In genomic region chr19:44740300-44740699, GRCm38 (mm10) we compare ENCODE assay signal across 13 mouse cellular contexts. TPM values are rescaled to one million over a fixed set of nuclear protein-coding genes. Genes with fewer than 3 reads are reported as not detected.
DNase-seq lines count a peak whose midpoint lies in the region; ATAC-seq and TF ChIP-seq lines count a peak whose summit lies in the region.
"Had no signal": no experiment of that assay in that cellular context is flagged by ENCODE, and none has a peak within 500 bp of the region (broad histone marks: within the 10 kb centered on the region; RNA-seq: fewer than 3 reads in every experiment).

No protein-coding gene starts in this region.

- H3K4me1 ChIP-seq in intestine, postnatal 0 days (replicated peaks; ENCODE audit: control insufficient read depth, insufficient read depth, low read length): no peaks in the 10 kb centered on the region
- H3K4me1 ChIP-seq in intestine, embryonic 16.5 days (ENCODE audit: control insufficient read depth, insufficient read depth, low read length): peaks cover 8% of the 10 kb centered on the region
- peaks cover 43% of the 10 kb centered on the region for H3K4me1 ChIP-seq in hindbrain, embryonic 10.5 days (replicated peaks)
- H3K4me1 ChIP-seq: liver, embryonic 13.5 days had no signal

- 0 out of 2 replicates have a peak overlapping the region, but pooled peaks have one; percentile 5 for H3K4me3 ChIP-seq in intestine, postnatal 0 days (ENCODE audit: low read depth, low read length)
- H3K4me3 ChIP-seq in intestine, embryonic 16.5 days (ENCODE audit: low read length): no peak overlapping the region
- H3K4me3 ChIP-seq in hindbrain, embryonic 10.5 days: peak overlapping the region; percentile 7
- H3K4me3 ChIP-seq: liver, embryonic 13.5 days had no signal

- 0 out of 2 replicates have a peak, but pooled peaks have one; percentile 23 for TF ChIP-seq CTCF in intestine, postnatal 0 days (IDR thresholded peaks at IDR 0.05; ENCODE audit: low read depth)

- peaks cover 97% of the 10 kb centered on the region for H3K27me3 ChIP-seq in intestine, postnatal 0 days (replicated peaks; ENCODE audit: control insufficient read depth, insufficient read depth, low read length)
- peaks cover 83% of the 10 kb centered on the region for H3K27me3 ChIP-seq in intestine, embryonic 16.5 days (replicated peaks; ENCODE audit: control insufficient read depth, insufficient read depth, low read length)
- peaks cover 100% of the 10 kb centered on the region for H3K27me3 ChIP-seq in hindbrain, embryonic 10.5 days (ENCODE audit: insufficient read depth, poor library complexity, severe bottlenecking)

- DNase-seq in hindbrain, embryonic 10.5 days (ENCODE audit: low spot score): peak; percentile 55
- peak; percentile 79 for DNase-seq in kidney, adult 18-20 months
- peak; percentile 55 for DNase-seq in neural tube, embryonic 10.5 days (ENCODE audit: extremely low spot score, low spot score)
- DNase-seq in urinary bladder, adult 18-20 months (ENCODE audit: low spot score in 2 of 2): no peak
- DNase-seq in urinary bladder, postnatal 14 days (ENCODE audit: low spot score): no peak
- DNase-seq: adrenal gland, adult 2 months; cerebellum, adult 2 months; liver, embryonic 13.5 days; thymus, adult 2 months had no signal

- H3K9me3 ChIP-seq in intestine, postnatal 0 days (ENCODE audit: control insufficient read depth): no peaks in the 10 kb centered on the region
- no peaks in the 10 kb centered on the region for H3K9me3 ChIP-seq in intestine, embryonic 16.5 days (ENCODE audit: control insufficient read depth, low read length)
- H3K9me3 ChIP-seq in hindbrain, embryonic 10.5 days: 0 out of 2 replicates have a peak, but pooled peaks cover 5% of the 10 kb centered on the region
- H3K9me3 ChIP-seq: G1E; liver, embryonic 13.5 days had no signal

- no peaks in the 10 kb centered on the region for H3K36me3 ChIP-seq in intestine, postnatal 0 days (ENCODE audit: control insufficient read depth, insufficient read depth)
- H3K36me3 ChIP-seq in intestine, embryonic 16.5 days (ENCODE audit: control insufficient read depth, insufficient read depth, low read length): no peaks in the 10 kb centered on the region
- no peaks in the 10 kb centered on the region for H3K36me3 ChIP-seq in hindbrain, embryonic 10.5 days
- H3K36me3 ChIP-seq: G1E; liver, embryonic 13.5 days had no signal

- no peak for ATAC-seq in intestine, postnatal 0 days
- no peak for ATAC-seq in intestine, embryonic 16.5 days

- 4% methylated on average over 15 of the region's 16 CpGs for WGBS in intestine, postnatal 0 days
- WGBS in intestine, embryonic 16.5 days: 1% methylated on average over 16 of the region's 16 CpGs
- WGBS in hindbrain, embryonic 10.5 days: 2% methylated on average over 16 of the region's 16 CpGs

- no peak overlapping the region for H3K27ac ChIP-seq in intestine, postnatal 0 days (ENCODE audit: low read depth, low read length)
- H3K27ac ChIP-seq in intestine, embryonic 16.5 days (ENCODE audit: low read length): no peak overlapping the region
- no peak overlapping the region for H3K27ac ChIP-seq in hindbrain, embryonic 10.5 days
- H3K27ac ChIP-seq: liver, embryonic 13.5 days had no signal

- no peak overlapping the region for H3K9ac ChIP-seq in intestine, postnatal 0 days (ENCODE audit: low read depth, low read length)
- H3K9ac ChIP-seq in intestine, embryonic 16.5 days (ENCODE audit: low read depth, low read length): no peak overlapping the region
- H3K9ac ChIP-seq: liver, embryonic 13.5 days had no signal

- H3K4me2 ChIP-seq in intestine, postnatal 0 days (replicated peaks; ENCODE audit: low read depth): no peak overlapping the region
- H3K4me2 ChIP-seq in intestine, embryonic 16.5 days (ENCODE audit: low read depth, low read length): no peak overlapping the region

RNA-seq across cellular contexts. Expression of gene Pax2, which starts 15.5 kb away (rescaled TPM):
- polyA plus RNA-seq in intestine, postnatal 0 days (2015; fragmentation: Nextera tagmentation; extraction: Ambion mirVana): not detected in 2 replicates
- not detected in 2 replicates for polyA plus RNA-seq in intestine, embryonic 16.5 days (2015; fragmentation: Nextera tagmentation; extraction: Ambion mirVana)
- 3.2 and 8.2 TPM in 2 replicates for polyA plus RNA-seq in hindbrain, embryonic 10.5 days (2016; fragmentation: Nextera tagmentation; extraction: Ambion mirVana)
- polyA plus RNA-seq: adrenal gland, adult 2 months; G1E; liver, embryonic 13.5 days; small intestine, adult 2 months had no signal

Comparison
In these comparisons a context has a peak if more than half of its experiments do, and no peak if none do; other contexts are left out.
1. DNase-seq: peak in hindbrain, embryonic 10.5 days (single experiment), kidney, adult 18-20 months (single experiment) and neural tube, embryonic 10.5 days (single experiment); none in urinary bladder, adult 18-20 months (0 of 2) and urinary bladder, postnatal 14 days (single experiment).